ENCODE assay signal across 16 mouse cellular contexts in genomic region chr1:69444722-69445121, GRCm38 (mm10).
"Had no signal": no experiment of that assay in that cellular context is flagged by ENCODE, and none has a peak within 500 bp of the region (broad histone marks: within the 10 kb centered on the region; RNA-seq: fewer than 3 reads in every experiment).

No protein-coding gene starts in this region.

- H3K9ac ChIP-seq: lung, embryonic 14.5 days; midbrain, embryonic 12.5 days; neural tube, embryonic 13.5 days; neural tube, embryonic 15.5 days had no signal

- H3K4me1 ChIP-seq: midbrain, embryonic 12.5 days; neural tube, embryonic 13.5 days; neural tube, embryonic 15.5 days had no signal

- H3K4me3 ChIP-seq: midbrain, embryonic 10.5 days; midbrain, embryonic 12.5 days; myocyte; neural tube, embryonic 13.5 days; neural tube, embryonic 15.5 days had no signal

- H3K27ac ChIP-seq: midbrain, embryonic 10.5 days; midbrain, embryonic 12.5 days; neural tube, embryonic 13.5 days; neural tube, embryonic 15.5 days had no signal

- H3K36me3 ChIP-seq: midbrain, embryonic 10.5 days; midbrain, embryonic 12.5 days; neural tube, embryonic 13.5 days; neural tube, embryonic 15.5 days had no signal

- H3K9me3 ChIP-seq: midbrain, embryonic 10.5 days; midbrain, embryonic 12.5 days; neural tube, embryonic 13.5 days; neural tube, embryonic 15.5 days had no signal

- DNase-seq: lung, adult 18-20 months; lung, embryonic 14.5 days; lung, postnatal 10 days; lung, postnatal 4 days; midbrain, embryonic 14.5 days; retina, postnatal 1 day; right cerebral cortex, postnatal 14 days; thymus, adult 18-20 months; thymus, postnatal 14 days; thymus, postnatal 36 days had no signal

- H3K27me3 ChIP-seq: midbrain, embryonic 12.5 days; neural tube, embryonic 13.5 days; neural tube, embryonic 15.5 days had no signal

- ATAC-seq: midbrain, embryonic 16.5 days had no signal

- H3K4me2 ChIP-seq: lung, embryonic 14.5 days; midbrain, embryonic 12.5 days; neural tube, embryonic 13.5 days; neural tube, embryonic 15.5 days had no signal
